Mouse (Mus musculus): ENCODE measurements around the gene Nfkbil1.

- TF ChIP-seq CTCF (IDR thresholded peaks at IDR 0.05; ENCODE audit: low read depth), result no peak
- no peak for TF ChIP-seq EP300 (IDR thresholded peaks at IDR 0.05; ENCODE audit: low read depth)
Observed at GRCm38 (mm10) chr17:35250348-35251120, 14.9 kb upstream of the Nfkbil1 start.

Measured in liver, postnatal 0 days (tissue).